Comparison of ENCODE assay signal across 25 mouse cellular contexts in genomic region chr7:65625528-65625927, GRCm38 (mm10). TPM values are rescaled to one million over a fixed set of nuclear protein-coding genes. Genes with fewer than 3 reads are reported as not detected.
DNase-seq lines count a peak whose midpoint lies in the region; ATAC-seq and TF ChIP-seq lines count a peak whose summit lies in the region.
"Had no signal": no experiment of that assay in that cellular context is flagged by ENCODE, and none has a peak within 500 bp of the region (broad histone marks: within the 10 kb centered on the region; RNA-seq: fewer than 3 reads in every experiment).

No protein-coding gene starts in this region.

- H3K27ac ChIP-seq in heart, postnatal 0 days (ENCODE audit: low read depth): no peak overlapping the region
- H3K27ac ChIP-seq in left cerebral cortex, adult 2 months: no peak overlapping the region
- H3K27ac ChIP-seq: heart, embryonic 10.5 days; heart, embryonic 15.5 days; hindbrain, embryonic 14.5 days; limb, embryonic 13.5 days; neural tube, embryonic 13.5 days had no signal

- no peaks in the 10 kb centered on the region for H3K9me3 ChIP-seq in heart, postnatal 0 days (replicated peaks; ENCODE audit: control insufficient read depth, low read length)
- H3K9me3 ChIP-seq: heart, embryonic 10.5 days; heart, embryonic 15.5 days; limb, embryonic 13.5 days; neural tube, embryonic 13.5 days had no signal

- no peaks in the 10 kb centered on the region for H3K4me1 ChIP-seq in heart, postnatal 0 days (ENCODE audit: control insufficient read depth, insufficient read depth)
- H3K4me1 ChIP-seq: heart, embryonic 10.5 days; heart, embryonic 15.5 days; limb, embryonic 13.5 days had no signal

- no peak overlapping the region for H3K4me3 ChIP-seq in heart, postnatal 0 days (ENCODE audit: low read depth, low read length)
- H3K4me3 ChIP-seq in left cerebral cortex, adult 2 months: no peak overlapping the region
- H3K4me3 ChIP-seq: erythroblast, embryonic 14.5 days; heart, embryonic 10.5 days; heart, embryonic 15.5 days; limb, embryonic 13.5 days; neural tube, embryonic 13.5 days had no signal

- H3K36me3 ChIP-seq in heart, postnatal 0 days (replicated peaks; ENCODE audit: control insufficient read depth, insufficient read depth, low read length): no peaks in the 10 kb centered on the region
- H3K36me3 ChIP-seq: heart, embryonic 10.5 days; heart, embryonic 15.5 days; limb, embryonic 13.5 days; neural tube, embryonic 13.5 days had no signal

- DNase-seq in heart, postnatal 0 days (ENCODE audit: low spot score): no peak
- no peak for DNase-seq in heart, postnatal 4 days
- no peak for DNase-seq in left cerebral cortex, adult 2 months (ENCODE audit: extremely low spot score in 1 of 2, low spot score in 2 of 2)
- no peak for DNase-seq in left cerebral cortex, adult 11 months (ENCODE audit: low spot score)
- DNase-seq in adipocyte (ENCODE audit: low spot score): peak; percentile 5
- no peak for DNase-seq in brain, embryonic 14.5 days (ENCODE audit: low read depth)
- DNase-seq in adrenal gland, adult 8-10 months: no peak
- DNase-seq: adrenal gland, adult 2 months; cerebellum, adult 11 months; cerebellum, adult 9-11 months; gastrocnemius, postnatal 10 days; heart, postnatal 36 days; kidney, adult 2 months; kidney, postnatal 10 days; right cerebral cortex, postnatal 14 days; thymus, postnatal 14 days had no signal

- WGBS in heart, postnatal 0 days: 30% methylated on average over 2 of the region's 2 CpGs

- TF ChIP-seq CTCF in heart, postnatal 0 days (IDR thresholded peaks at IDR 0.05; ENCODE audit: low read depth): peak; percentile 42
- peak; percentile 49 for TF ChIP-seq CTCF in left cerebral cortex, adult 2 months (IDR thresholded peaks at IDR 0.05)
- peak; percentile 17; the same call in 1 of the 2 replicates for TF ChIP-seq CTCF in brain, embryonic 14.5 days (IDR thresholded peaks at IDR 0.05; ENCODE audit: borderline replicate concordance, extremely low read depth, insufficient read depth, insufficient read length)

- intact Hi-C loops in left cerebral cortex, adult 2 months (cut with DNase I): no loop called here

- ATAC-seq in heart, postnatal 0 days (ENCODE audit: insufficient read depth, low read depth): no peak
- ATAC-seq: CD4-positive, CD25-positive, alpha-beta regulatory T cell, adult 4 months; inflammation-experienced regulatory T-cells, adult 6 months had no signal

- H3K4me2 ChIP-seq in heart, postnatal 0 days (ENCODE audit: low read depth, low read length): no peak overlapping the region
- H3K4me2 ChIP-seq: heart, embryonic 15.5 days; hindbrain, embryonic 14.5 days; limb, embryonic 13.5 days; liver, embryonic 11.5 days; neural tube, embryonic 13.5 days had no signal

- H3K27me3 ChIP-seq in heart, postnatal 0 days (ENCODE audit: control insufficient read depth, insufficient read depth, low read length): no peaks in the 10 kb centered on the region
- H3K27me3 ChIP-seq: heart, embryonic 15.5 days; limb, embryonic 13.5 days; neural tube, embryonic 13.5 days had no signal

- H3K9ac ChIP-seq in heart, postnatal 0 days (replicated peaks; ENCODE audit: low read depth, low read length): no peak overlapping the region
- H3K9ac ChIP-seq: heart, embryonic 15.5 days; hindbrain, embryonic 14.5 days; limb, embryonic 13.5 days; neural tube, embryonic 13.5 days had no signal

- no peak for TF ChIP-seq EP300 in heart, postnatal 0 days (IDR thresholded peaks at IDR 0.05; ENCODE audit: low read depth)

- no peak for TF ChIP-seq POLR2A in brain, embryonic 14.5 days (IDR thresholded peaks at IDR 0.05; ENCODE audit: borderline replicate concordance, extremely low read depth, insufficient read depth, insufficient read length, poor library complexity, severe bottlenecking)

RNA-seq across cellular contexts. Expression of gene Tarsl2, which starts 19.2 kb away (rescaled TPM):
- 17.6 and 18.5 TPM in 2 replicates for total RNA-seq in heart, postnatal 0 days (2014; rRNA removed; ENCODE audit: low replicate concordance)
- 15.8 and 17.2 TPM in 2 replicates for polyA plus RNA-seq in heart, postnatal 0 days (2015; fragmentation: Nextera tagmentation; extraction: Ambion mirVana)
- total RNA-seq in heart, postnatal 4 days (2021): 10 to 100 TPM; 30.2 to 30.9 TPM
- 10 to 100 TPM; 41.3 to 44.3 TPM for total RNA-seq in left cerebral cortex, adult 2 months (2021)
- 9.6 and 12.2 TPM in 2 replicates for polyA plus RNA-seq in brain, embryonic 14.5 days (2012; rRNA removed)
- total RNA-seq in adrenal gland, adult 8-10 months (2022): 10 to 100 TPM; 17.5 to 21.3 (median 18.7) TPM
